Mouse (Mus musculus): ENCODE data around the gene Csnk1e.
"Not testable (repeated sequence)": the region's sequence is repeated elsewhere in the genome, so short reads cannot be mapped to it uniquely, and the experiment has no call there.

Csnk1e gene

DNA sequence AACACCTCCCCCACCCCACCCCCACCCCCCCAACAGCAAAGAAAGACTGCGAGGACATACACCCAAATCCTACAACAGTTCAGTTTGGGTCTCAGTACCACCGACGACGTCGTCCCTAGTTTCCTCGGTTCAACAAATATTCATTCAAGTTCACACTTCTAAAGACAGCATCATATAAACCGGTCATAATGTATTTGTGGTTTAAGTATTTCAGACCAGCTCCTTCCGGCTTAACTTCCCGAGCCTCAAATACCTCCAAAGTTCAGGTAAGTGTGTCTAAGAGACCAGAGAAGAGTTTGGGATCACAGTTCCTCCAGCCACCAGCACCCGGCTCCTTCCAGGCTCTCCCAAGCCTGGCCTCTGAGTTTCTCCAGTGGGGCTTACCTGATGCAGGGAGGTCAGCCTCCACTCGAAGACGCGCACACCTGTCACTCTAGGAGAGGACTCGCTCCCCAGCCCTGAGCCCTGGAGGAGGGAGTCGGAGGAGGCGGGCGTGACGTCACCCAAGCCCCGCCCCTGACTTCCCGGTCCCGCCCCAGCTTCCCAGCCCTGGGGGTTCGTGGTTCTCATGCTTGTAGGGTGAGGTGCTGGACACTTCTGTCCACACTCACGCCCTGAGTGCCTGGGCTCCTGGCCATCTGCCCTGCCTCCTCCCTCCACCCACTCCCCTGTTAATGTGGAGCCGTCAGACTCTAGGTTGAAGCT lies at the start of gene Csnk1e:
Csnk1e (minus strand) TSS at position 461 of the 705 bp plus-strand sequence.
- DNase-seq, result peak; percentile 69

DNA sequence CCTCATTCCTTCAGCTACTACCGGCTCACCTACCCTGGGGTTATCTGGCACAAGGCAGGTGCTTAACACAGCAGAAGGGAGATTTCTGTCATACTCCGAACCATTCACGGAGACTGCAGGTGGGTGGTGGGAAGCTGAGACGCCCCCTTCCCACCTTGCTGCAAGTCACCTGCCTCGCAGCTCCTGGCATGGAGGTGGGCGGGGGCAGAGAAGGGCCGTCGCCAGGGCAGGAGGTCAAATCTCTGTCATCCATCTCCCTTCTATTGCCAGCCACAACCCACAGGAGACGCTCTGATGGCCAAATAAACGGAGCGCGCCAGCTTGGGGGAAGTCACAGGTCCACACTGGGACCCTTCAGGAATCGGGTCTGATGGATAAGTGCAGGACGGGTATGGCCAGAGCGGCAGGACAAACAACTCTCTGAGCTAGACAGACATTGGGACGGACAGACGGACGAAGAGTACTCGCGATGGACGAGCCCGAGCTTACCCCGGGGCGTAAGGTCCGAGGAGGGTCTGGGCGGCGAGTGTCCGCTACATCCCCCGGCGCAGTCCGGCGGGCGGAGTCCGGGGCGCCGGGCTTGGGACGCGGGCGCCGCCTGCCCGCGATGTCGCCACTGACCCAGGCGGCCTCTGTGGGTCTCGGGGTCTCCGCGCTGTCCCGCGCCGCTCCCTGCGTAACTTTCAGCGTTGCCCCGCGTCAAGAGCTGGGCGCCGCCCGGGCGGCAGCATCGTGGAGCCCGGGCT lies 49.5 kb upstream of the Csnk1e start, which contains the start of gene Kcnj4:
Kcnj4 (minus strand) TSS at position 535 of the 746 bp plus-strand sequence.
- DNase-seq, result no peak

DNA sequence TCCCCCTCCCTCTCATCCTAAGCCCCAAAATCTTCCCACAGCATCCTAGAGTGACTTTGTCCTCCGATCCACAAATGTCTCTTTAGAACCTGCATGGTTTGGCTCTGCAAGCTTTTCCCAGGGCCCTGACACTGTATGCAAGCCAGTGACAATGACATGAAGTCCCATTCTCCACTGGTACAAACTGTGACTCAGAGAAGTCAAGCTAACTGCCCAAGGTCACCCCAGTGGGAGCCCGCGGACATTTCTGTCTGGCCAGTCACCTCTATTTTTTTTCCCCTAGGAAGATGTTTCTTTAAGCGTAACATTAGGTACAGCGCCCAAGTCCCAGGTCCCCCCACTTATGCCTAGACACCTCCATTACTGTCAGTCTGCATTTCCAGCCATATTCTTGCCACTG lies 48.1 kb upstream of the Csnk1e start:
- DNase-seq, result no peak

DNA sequence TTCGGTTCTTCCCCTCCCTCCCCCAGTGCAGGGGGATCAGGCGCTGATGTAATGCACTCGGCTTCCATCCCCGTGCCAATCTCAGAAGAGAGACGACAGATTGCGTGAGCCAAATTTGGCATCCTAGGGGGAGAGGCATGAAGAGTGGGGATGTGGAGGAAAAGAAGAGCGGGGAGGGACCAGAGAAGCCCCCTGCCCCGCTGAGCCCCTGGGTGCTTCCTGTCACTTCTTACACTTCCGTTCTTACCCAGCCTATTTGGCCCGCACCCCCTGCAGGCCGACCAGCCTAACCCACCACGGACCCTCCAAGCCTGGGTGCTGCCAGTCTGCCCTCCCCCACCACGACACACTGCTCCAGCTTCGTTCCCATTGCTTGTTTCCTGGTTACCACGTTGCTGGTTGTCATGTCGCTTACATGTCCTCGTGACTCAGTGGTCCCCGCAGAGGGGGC lies 47.5 kb upstream of the Csnk1e start:
- DNase-seq, result no peak

DNA sequence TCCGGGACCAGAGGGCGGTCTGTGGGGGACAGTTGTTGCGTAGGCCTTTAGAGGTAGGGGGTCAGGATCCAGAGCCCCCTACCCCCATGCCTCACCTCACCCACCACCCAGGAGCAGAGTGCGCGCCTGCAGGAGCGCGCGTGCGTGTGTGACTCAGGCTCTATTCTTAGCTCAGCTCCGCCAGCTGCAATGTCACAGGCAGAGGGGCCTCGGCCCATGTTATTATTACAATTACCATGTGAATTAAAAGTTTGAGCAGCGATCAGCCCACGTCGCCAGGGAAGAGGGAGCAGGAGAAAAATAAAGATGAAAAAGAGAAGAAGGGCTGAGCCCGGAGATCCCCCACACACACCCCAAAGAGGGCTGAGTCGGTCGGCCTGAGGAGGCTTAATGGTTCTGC lies 44.7 kb upstream of the Csnk1e start:
- no peak for DNase-seq

DNA sequence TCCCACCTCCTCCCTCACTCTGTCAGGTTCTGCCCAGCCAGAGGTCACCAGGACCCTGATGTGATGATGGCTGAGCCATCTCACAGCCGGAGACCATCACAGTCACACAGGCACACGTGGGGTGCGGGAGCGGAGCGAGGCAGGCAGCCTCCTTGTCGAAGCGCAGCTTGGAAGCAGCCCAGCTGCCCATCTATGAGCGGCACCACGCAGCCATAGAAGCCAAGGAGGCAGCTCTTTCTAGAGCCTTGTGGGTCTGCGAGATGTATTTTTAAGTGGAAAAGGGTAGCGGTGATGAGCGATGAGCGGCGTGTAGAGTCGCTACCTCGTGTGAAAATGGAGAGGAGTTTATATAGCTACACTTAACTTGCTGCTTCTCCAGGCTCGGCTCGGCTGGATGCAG lies 38.2 kb upstream of the Csnk1e start:
- DNase-seq, result no peak

DNA sequence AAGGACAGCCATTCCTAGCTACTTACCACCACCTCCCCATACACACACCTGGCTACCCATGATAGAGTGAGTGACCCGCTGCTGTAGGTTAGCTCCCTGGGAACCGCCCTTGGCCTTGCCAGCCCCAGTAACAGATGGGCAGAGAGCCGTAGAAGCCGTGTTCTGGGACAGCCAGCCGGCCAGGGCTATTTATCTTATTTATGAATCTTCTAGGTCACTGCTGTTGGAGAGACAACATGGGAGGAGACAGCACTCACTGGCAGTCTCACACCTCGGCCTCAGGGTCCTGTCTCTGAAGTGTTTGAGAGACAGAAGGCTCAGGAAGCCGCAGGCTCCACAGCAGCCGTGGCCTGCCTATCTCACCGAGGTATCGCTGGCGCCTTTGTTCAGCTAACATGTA lies 34.1 kb upstream of the Csnk1e start:
- no peak for DNase-seq

DNA sequence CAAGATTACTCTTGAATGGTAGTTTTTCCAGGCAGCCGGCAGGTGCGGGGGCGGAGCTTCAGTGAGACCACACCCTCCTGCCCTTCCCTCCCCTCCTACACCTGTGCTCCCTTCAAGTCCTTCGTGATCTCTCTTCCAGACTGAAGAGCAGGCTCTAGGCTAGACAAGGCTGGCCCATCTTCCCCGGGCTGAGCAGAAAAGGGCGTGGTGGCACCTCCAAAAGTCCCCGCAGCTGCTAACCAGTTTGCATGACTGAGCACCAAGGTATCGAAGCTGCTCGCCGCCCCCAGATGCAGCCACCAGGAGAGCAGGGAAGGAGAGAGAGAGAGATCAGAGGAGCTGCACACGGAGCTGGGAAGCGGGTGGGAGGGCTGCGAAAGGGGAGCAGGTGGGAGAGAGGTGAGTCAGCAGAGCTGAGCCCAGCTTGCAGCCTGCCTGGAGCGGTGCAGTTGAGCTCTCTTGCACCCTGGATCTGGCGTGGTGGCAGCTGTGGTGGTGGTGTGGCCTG lies 25.9 kb upstream of the Csnk1e start:
- no peak for DNase-seq

DNA sequence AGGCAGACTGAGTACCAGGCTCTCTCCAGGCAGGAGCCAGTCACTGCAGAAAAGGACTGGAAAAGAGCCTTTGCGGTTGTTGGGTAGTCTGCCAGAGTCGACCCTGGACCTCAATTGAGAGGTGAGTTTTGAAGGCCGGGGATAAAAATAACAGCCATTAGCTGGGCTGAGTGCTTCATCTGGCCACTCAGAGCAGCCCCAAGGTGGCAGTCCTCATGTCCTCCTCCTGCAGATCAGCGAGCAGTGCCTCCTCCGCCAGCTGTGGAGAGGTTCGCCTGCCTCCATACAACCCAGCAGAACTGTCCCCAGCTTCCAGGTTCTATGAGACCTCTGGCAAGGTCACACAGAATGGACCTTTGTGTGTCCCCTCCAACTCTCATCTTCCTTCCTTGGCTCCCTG lies 21.9 kb upstream of the Csnk1e start:
- DNase-seq, result no peak

DNA sequence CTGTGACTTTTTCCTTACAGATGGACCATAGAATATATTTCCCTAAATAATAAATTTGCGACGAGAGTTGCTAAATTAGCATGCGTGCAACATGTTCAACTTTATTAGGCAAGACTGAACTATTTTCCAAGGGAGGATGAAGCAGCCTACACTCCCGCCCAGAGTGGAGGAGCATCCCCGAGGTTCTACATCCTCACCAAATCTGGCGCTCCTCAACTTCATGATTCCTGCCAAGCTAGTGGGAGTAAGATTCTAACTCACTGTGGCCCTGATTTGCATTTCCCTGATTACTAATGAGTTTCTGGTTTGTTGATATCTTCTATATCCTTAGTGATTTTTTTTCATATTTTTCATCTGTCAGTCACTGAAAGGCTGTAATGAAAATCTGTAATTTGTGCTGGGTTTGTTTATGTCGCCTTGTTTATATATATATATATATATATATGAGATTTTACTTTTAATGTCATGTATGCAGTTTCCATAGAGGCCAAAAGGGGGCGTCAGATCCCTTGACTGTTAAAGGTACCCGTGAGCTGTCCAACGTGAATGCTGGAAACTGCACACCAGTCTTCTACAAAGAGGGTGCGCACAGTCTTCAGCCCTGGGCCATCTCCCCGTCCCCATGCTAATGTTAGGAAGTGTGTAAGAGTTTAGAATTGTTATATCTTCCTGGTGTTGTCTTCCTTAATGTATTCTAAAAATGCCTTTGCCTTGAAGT lies 18.4 kb upstream of the Csnk1e start:
- DNase-seq, result no peak

DNA sequence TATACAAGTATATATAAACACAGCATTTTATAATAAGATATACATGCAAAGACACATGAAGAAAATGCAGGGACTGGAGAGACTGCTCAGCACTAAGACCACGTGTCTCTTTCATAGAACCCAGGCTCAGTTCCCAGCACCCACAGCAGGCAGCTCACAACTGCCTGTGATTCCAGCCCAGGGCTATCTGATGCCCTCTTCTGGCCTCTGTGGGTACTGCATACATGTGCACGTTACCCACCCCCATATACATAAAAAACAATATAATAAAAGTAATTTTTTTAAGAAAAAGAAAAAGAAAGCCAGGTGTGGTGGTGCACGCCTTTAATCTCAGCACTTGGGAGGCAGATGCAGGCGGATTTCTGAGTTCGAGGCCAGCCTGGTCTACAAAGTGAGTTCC lies 17.7 kb upstream of the Csnk1e start:
- DNase-seq, result no peak

DNA sequence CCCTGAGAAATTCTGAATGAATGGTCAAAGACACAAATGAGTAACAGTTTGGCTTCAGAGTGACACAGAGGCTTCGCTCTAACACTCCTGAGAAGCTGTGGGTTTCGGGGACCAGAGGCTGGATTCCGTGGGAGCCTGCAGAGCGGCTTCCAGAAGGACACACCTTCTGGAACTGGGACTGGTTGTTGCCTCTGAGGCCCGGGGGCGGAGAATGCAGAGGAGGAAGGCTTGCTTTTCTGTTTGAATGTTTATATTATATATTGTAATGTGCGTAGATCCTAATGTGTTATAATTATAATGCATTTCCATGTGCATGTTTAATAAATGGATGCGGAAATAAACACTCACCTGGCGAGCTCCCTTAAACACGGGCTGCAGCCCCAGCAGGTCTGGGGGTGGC lies 15.7 kb upstream of the Csnk1e start:
- no peak for DNase-seq

DNA sequence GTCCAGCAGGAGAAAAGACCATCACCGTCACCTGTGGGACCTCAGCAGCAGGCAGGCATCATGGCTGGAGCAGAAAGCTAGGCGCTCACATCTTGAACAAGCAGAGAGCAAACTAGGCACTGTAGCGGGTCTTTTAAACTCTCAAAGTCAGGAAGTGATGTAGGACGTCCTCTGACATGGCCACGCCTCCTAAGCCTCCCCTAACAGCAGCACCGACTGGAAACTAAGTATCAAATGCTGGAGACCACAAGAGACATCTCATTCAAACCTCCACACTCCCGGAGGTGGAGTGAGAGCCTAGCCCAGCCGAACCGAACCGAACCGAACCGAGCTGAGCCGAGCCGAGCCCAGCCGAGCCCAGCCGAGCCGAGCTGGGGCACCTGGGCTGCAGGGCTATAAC lies 15.2 kb upstream of the Csnk1e start:
- no peak for DNase-seq

DNA sequence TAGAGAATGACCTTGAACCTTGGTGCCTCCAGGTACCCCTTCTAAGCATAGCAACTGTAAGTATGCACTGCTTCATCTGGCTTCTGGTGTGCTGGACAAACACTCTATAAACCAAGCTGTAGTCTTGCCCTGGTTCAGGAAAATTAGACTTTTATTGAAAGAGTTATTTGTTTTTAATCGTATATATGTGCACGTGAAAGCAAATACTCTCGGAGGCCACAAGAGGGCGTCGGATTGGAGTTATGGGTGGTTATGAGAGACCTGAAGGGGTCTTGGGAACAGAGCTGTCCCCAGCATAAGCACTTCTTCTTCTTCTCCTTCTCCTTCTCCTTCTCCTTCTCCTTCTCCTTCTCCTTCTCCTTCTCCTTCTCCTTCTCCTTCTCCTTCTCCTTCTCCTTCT lies 14.2 kb upstream of the Csnk1e start:
- no peak for DNase-seq

DNA sequence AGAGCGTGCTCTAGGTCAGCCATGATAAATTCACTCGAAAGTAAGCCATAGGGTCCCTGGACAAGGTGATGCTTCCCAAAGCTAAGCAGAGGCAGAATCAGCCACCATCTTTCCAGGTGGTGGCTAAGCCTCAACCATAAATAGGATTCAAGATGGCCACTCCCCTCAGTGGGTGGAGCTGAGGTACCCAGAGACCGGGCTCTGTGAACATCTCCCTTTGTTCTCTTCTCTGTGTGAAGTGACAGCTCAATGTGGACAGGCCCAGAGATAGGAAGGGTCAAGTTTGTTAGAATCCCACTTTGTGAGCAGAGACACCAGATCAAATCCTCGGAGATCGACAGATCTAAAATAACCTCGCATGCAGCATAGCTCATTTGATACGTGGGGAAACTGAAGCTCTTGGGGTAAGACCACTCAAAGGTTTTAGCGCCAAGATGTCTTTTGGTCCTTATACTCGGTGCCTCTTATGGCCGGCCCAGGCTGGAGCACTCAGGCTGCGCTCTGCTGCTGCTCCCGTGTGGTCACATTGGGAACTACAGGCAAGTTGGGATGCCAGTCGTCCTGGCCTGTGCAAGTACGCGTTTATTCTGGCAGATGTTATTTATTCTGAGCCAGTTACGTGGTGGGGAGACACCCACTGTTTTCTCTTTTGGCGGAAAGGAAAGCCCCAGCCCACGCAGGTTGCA lies 11.4 kb upstream of the Csnk1e start:
- DNase-seq, result peak; percentile 63

DNA sequence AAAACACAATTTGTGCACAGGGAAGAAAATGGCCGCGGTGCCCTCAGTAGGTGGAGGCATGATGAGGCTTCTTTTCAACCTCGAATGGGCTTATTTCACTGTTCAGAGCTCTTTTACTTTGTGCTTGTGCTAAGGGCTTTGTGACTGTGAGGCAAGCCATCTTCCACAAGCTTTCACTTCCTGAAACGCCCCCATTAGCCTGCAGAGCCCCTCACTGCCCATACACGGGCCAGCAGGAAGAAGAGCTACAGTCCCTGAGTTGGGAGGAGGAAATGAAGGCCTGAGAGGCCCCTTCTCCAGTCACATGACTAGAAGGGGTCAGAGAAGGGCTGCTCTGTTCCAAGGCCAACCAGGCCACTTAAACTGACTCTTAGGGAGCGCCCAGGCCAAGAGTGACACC lies 1.2 kb upstream of the Csnk1e start:
- DNase-seq, result no peak

DNA sequence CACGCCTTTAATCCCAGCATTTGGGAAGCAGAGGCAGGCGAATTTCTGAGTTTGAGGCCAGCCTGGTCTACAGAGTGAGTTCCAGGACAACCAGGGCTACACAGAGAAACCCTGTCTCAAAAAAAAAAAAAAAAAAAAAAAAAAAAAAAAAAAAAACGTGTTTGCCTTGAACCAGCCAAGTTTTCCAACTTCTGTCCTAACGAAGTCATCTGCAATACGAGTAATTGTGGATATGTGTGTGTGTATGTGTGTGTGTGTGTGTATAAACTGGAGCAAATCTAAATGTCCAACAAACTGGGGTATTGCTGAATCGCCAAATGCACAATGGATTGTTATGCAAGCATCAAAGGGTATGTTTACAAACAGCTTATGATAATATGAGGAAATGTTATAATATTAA lies 738 bp upstream of the Csnk1e start:
- DNase-seq, result not testable (repeated sequence)

DNA sequence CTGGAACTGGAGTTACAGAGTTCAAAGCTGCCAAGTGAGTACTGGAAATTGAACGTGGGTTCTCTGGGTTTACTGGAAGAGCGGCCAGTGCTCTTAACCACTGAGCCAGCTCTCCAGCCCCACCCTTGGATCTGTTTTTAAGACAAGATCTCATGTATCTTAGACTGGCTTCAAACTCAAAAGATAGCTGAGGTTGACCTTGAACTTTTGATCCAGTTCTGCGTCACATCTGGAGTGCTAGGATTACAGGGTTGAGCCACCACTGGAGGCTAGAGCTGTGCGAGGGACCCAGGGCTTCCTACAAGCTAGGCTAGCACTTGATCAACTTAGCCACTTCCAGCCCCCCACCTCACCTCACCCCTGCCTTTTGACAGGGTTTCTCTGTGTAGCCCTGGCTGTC lies 1.5 kb downstream of the Csnk1e start:
- DNase-seq, result no peak

DNA sequence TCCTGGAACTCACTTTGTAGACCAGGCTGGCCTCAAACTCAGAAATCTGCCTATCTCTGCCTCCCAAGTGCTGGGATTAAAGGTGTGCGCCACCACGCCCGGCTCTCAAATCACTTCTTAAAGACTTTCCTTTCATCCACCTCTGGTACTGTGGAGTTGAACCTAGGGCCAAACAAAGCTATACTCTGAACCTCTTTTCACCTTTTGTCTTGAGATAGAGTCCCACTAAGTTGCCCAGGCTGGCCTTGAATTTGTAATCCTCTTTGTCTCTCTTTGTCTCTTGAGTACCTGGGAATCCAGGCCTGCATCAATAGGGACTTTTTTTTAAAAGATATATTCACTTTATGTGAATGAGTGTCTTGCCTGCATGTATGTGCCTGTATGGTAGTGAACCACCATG lies 7.3 kb downstream of the Csnk1e start:
- DNase-seq, result no peak

DNA sequence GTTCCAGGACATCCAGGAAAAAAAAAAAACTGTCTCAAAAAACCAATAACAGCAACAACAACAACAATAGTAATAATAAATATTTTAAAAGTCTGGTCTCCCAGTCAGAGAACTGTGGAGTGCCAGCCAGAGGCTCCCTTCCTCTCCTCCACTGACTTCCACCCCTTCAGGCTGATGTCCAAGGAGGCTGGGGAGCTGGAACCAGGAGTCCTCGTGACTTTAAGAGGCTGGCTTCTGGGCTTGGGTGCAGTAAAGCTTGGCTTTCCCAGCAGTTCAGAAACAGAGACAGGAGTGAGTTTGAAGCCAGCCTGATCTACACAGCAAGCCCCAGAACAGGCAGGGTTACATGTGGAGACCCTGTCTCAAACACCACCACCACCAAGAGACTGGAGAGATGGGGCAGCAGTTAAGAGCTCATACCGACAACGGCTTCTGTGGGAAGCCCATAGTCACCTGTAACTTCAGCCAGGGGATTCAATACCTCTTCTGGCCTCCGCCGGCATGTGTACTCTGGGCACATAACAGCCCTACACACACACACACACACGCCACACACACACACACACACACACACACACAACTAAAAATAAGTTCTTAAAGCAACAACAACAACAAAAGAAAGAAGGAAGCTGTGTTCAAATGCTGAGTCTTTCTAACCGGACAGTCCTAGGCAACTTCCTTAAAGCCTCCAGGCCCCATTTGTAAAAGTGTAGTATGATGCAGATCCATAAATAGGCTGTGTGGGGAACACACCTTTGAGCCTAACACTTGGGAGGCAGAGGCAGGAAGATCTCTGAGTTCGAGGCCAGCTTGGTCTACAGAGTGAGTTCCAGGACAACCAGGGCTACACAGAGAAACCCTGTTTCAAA lies 9.3 kb downstream of the Csnk1e start:
- DNase-seq, result no peak

DNA sequence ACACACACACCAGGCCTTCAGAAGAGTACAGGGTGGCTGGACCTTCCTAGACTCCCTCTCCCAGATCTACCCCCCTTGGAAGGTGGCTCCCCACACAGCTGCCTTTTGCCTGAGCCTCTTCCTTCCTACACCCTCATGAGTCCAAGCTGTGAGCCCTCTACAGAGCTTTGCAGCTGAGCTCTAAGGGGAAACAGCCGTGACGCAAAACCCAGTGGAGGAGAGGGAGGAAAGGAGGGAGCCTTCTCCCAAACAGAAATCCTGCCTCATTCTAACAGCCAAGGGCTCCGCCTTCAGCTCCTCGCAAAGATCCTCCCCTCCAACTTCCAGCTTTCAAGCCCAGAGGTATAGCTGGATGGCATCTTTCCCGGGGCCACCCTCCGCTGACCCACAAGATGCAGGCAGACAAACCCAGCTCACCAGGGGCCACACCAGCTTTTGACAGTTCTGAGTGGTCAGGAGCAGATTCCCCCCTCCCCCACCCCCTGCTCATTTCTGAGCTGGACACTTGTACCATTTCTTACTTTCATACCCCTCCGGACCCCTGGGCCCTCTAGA lies 11.4 kb downstream of the Csnk1e start:
- DNase-seq, result no peak

Data from kidney, adult 11 months (tissue).